Mouse (Mus musculus): ENCODE results near the gene Olfr1168.
"Not testable (repeated sequence)": the region's sequence is repeated elsewhere in the genome, so short reads cannot be mapped to it uniquely, and the experiment has no call there.

The Olfr1168 gene

GRCm38 (mm10) chr2:88181580-88181979 is at the start of gene Olfr1168:
Gene Olfr1168, plus strand, starts transcription at chr2:88181880.
- DNase-seq, result no peak

- not testable (repeated sequence) for DNase-seq
These were observed 26.6 kb upstream of the Olfr1168 start, which contains the start of gene Olfr1167 for GRCm38 (mm10) chr2:88155093-88155492. Gene Olfr1167, minus strand, starts transcription at chr2:88155193.

- no peak for DNase-seq
These were observed 39.1 kb downstream of the Olfr1168 start for GRCm38 (mm10) chr2:88220784-88221183.

- DNase-seq, result no peak
These were observed 46.6 kb downstream of the Olfr1168 start, which contains the start of gene Olfr1170 for GRCm38 (mm10) chr2:88228234-88228633. Gene Olfr1170, minus strand, starts transcription at chr2:88228334.
